Mouse (Mus musculus): ENCODE measurements at regions not wholly inside any gene's neighbourhood (a gene's known extent, or its start where the extent isn't known, plus 50 kb on each side); places are given as distances from the start of the nearest gene placed in this dataset.
A peak's percentile ranks its signal among the peaks of the same experiment; 100 is the strongest.

- no peak for DNase-seq (ENCODE audit: low spot score in 2 of 2)
These were observed 207.8 kb upstream of the Gm11042 start for GRCm38 (mm10) chr12:74523988-74524387.

GRCm38 (mm10) chr12:74518032-74518431 lies 201.8 kb upstream of the Gm11042 start:
- no peak for DNase-seq (ENCODE audit: low spot score in 2 of 2)

GRCm38 (mm10) chr12:74516527-74516926 lies 200.3 kb upstream of the Gm11042 start:
- peak in 1 of 2 experiments; percentile 54 for DNase-seq (ENCODE audit: low spot score in 2 of 2)

GRCm38 (mm10) chr12:74502791-74503190 lies 186.6 kb upstream of the Gm11042 start:
- DNase-seq (ENCODE audit: low spot score in 2 of 2) = no peak

GRCm38 (mm10) chr12:74477619-74478018 lies 161.4 kb upstream of the Gm11042 start:
- DNase-seq (ENCODE audit: low spot score in 2 of 2) = no peak

- DNase-seq (ENCODE audit: low spot score in 2 of 2) = no peak
These were observed 158.5 kb upstream of the Gm11042 start for GRCm38 (mm10) chr12:74474741-74475140.

- peak; percentile 30 to 74 for DNase-seq (ENCODE audit: low spot score in 2 of 2)
These were observed 142.3 kb upstream of the Gm11042 start for GRCm38 (mm10) chr12:74458521-74458920.

GRCm38 (mm10) chr12:74452375-74453090 lies 136.3 kb upstream of the Gm11042 start:
- DNase-seq (ENCODE audit: low spot score in 2 of 2) = no peak

- DNase-seq (ENCODE audit: low spot score in 2 of 2) = no peak
These were observed 132.1 kb upstream of the Gm11042 start for GRCm38 (mm10) chr12:74448248-74448647.

- no peak for DNase-seq (ENCODE audit: low spot score in 2 of 2)
These were observed 118.7 kb upstream of the Gm11042 start for GRCm38 (mm10) chr12:74434874-74435273.

GRCm38 (mm10) chr12:74414738-74415137 lies 98.5 kb upstream of the Gm11042 start:
- DNase-seq (ENCODE audit: low spot score in 2 of 2) = no peak

- DNase-seq (ENCODE audit: low spot score in 2 of 2) = no peak
These were observed 94.3 kb upstream of the Gm11042 start for GRCm38 (mm10) chr12:74410511-74410910.

GRCm38 (mm10) chr12:74407591-74408095 lies 91.4 kb upstream of the Gm11042 start:
- DNase-seq (ENCODE audit: low spot score in 2 of 2) = no peak

- DNase-seq (ENCODE audit: low spot score in 2 of 2) = no peak
These were observed 73.6 kb upstream of the Gm11042 start for GRCm38 (mm10) chr12:74389811-74390210.

Data from left cerebral cortex, adult 8-10 months (tissue).